Mouse (Mus musculus): ENCODE data around the gene Tmem127.
"Not testable (repeated sequence)": the region's sequence is repeated elsewhere in the genome, so short reads cannot be mapped to it uniquely, and the experiment has no call there.

Tmem127 gene

DNA sequence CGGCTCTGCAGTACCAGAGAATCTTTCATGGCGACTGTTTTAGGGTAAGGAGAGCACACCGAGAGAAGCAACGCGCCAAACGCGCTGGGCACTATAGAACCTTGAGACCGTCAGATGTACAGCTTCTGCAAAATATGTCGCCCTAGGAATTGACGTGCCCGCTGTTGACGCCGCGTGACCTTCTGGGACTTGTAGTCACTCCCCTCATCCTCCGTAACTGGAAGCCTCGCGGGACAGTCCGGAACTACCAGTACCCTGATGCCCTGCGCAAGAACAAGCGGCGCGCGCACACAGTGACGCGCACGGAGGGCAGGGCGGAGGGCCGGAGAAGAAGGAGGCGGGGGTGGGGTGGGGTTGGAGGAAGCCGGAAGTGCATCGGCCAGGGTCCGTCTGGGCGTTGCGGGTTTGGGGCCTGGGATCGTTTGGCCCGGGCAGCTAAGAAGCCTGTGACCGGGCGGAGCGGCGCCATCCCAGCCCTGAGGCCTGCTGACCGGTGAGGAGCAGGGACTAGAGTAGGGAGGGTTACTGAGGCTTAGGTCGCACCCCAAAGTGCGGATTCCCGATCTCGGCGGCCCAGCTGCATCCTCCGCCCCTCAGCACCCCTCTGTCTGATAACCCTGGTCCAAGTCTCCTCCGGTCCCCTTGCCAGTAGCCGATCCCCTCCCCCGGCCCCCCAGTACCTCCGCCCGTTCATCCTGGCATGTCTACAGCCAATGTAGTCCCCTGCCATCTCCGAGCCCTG is at the start of gene Tmem127, which contains the start of gene Ciao1:
Gene Tmem127 (plus strand): TSS at position 317 of the 742 bp plus-strand sequence.
Gene Ciao1 (minus strand): TSS at position 225 of the 742 bp plus-strand sequence.
- peak; percentile 96 for DNase-seq

DNA sequence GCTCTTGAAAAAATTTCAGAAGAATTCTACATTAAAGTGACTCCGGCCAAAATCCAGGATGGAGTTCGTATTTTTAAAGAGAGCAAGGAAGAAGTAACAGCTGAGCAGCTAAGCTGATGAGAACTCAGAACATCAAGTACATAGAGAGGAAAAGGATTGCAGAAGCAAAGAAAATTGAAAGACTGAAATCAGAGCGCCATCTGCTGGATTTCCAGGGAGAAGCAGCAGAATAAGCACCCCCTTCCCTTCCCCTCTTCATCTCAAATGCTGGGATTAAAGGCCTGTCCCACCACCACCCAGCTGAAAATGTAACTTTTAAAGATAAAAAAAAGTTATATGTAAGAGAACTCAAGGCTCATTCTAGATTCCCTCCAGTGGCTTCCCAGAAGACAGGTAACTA is 42.8 kb upstream of the Tmem127 start:
- DNase-seq: peak; percentile 76 to 78

DNA sequence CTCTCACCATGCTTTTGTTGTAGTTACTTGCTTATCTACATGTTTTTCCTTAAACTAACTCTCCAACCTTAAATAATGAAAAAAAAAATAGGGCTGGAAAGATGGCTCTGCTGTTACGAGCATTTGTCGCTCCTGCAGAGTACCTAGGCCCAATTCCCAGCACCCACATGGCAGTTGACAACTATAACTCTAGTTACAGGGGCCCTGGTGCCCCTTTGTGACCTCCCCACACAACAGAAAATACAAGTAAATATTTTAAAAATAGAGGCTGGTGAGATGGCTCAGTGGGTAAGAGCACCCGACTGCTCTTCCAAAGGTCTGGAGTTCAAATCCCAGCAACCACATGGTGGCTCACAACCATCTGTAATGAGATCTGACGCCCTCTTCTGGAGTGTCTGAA is 41.8 kb upstream of the Tmem127 start:
- DNase-seq: not testable (repeated sequence)

DNA sequence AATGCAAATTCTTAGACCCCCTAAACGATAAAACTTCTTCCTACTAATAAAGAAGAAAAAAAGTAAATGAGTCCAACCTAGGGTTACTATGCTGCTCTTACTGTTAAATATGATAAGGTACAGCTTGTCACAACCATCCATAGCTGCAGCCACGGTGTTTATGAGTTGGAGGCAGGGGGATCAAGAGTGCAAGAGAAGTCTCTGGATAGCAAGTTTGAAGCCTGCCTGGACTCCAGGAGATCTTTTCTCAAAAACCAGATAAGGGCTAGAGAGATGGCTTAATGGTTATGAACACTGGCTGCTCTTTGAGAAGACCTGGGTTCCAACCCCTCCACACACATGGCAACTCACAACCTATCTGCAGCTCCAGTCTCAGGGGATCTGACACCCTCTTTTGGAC is 40.8 kb upstream of the Tmem127 start:
- no peak for DNase-seq

DNA sequence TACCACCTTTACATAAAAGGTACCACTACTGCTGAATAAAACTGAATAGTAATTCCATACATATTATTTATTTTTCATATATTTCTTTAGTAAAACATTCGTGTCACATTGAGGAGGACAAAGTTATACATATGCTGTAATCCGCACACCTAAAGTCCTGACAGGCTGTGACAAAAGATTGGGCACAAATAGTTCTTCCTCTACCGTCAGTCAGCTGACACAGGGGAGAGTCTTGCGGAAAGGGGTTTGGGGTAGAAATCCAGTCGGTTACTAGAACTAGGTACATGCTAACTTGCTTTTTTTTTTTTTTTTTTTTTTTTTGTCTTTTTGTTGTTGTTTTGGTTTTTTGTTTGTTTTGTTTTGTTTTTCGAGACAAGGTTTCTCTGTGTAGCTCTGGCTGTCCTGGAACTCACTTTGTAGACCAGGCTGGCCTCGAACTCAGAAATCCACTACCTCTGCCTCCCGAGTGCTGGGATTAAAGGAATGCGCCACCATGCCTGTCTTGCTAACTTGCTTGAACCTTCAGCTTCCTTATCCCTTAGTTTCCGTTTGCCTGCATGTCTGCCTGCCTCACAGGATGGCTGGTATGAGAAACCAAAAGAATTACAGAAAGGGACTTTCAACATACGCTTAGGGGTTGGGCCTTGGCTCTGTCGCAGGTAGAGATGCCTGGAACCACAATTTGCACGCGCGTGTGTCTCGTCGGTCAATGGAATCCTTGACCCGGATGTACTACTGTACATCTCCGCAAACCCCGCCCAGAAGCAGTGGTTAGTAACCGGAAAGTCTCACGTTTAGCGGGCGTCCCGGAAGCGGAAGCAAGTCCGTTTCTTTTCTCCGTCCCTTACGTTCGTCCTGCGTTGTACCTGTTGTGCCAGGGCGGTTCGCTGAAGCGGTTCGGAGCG is 39.9 kb upstream of the Tmem127 start, which contains the start of the genes 1810024B03Rik and Snrnp200:
Gene 1810024B03Rik (minus strand): TSS at position 734 of the 905 bp plus-strand sequence.
Gene Snrnp200 (plus strand): TSS at position 840 of the 905 bp plus-strand sequence.
- DNase-seq: peak; percentile 94 to 96

DNA sequence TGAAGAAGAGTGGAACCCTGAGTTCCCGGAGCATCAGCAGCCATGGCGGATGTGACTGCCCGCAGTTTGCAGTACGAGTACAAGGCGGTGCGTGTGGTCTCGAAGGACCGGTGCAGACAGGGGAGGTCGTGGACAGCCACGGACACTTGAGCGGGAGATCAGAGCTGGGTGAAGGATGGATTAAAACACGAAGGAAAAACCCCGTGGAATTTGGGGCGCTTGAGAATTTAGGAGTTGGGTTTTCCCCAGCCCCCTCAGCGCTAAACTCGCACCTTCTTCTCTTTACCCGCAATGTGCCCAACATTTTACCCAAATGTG is 39.3 kb upstream of the Tmem127 start:
- DNase-seq: no peak

DNA sequence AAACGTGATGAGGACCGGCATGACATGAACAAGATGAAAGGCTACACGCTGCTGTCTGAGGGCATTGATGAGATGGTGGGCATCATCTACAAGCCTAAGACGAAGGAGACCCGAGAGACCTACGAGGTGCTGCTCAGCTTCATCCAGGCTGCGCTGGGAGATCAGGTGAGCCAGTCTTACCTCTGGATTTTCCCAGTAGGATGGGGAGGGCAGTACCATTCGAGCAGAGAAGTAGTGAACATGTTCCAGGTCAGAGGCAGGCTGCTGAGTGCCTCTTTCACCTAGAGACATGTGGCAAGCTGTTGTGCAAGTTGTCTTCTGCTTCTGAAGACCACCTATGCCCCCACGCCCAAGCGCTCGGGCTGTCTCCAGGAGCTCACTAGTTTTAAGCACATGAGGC is 37.0 kb upstream of the Tmem127 start:
- DNase-seq: no peak

DNA sequence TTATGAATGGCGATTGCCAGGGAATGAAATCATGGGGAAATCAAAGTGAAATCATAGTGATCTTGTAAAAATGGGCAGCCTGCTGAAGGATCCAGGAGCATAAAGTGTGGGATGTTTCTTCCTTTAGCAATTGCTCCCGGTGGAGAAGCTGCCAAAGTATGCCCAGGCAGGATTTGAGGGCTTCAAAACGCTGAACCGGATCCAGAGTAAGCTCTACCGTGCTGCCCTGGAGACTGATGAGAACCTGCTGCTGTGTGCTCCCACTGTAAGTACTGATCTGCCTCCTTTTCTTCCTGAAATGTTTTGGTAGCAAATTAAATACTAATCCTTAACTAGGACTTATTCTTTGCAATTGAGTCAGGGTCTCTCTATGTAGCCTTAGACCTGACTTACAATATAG is 30.0 kb upstream of the Tmem127 start:
- no peak for DNase-seq

DNA sequence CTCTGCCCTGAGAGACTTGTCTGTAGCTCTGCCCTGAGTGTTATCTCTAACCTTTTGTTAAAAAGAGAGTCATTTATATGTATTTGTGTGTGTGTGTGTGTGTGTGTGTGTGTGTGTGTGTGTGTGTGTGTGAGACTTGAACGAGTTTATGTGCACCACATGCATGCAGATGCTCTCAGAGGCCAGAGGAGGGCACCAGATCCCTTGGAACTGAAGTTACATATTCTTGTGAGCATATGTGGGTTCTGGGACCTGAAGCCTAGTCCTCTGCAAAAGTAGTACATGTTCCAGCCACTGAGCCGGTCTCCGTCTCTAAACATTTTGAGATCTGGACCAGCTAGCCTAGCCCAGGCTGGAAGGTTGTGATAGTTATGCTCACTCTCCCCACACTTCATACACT is 22.4 kb upstream of the Tmem127 start:
- no peak for DNase-seq

DNA sequence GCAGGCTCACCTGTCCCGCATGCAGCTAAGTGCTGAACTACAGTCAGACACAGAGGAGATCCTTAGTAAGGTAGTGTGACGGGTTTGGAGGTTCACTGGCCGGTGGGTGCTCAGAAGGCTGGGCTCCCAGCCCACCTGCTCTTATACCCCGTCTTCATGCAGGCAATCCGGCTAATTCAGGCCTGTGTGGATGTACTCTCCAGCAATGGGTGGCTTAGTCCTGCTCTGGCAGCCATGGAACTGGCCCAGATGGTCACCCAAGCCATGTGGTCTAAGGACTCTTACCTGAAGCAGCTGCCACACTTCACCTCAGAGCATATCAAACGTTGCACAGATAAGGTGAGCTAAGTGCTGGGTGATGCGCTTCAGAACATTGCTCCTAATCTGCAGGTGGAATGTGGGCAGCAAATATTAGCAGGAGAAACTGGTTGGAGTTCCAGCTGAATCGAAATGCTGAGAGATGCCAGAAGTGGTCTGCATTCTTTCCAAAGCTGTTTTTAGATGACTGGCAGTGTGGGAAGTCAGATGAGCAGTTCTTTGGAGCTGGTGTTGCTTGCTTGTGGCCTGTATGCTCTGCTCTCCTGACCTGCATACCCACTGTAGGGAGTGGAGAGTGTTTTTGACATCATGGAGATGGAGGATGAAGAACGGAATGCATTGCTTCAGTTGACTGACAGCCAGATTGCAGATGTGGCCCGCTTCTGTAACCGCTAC is 9.7 kb upstream of the Tmem127 start:
- no peak for DNase-seq

DNA sequence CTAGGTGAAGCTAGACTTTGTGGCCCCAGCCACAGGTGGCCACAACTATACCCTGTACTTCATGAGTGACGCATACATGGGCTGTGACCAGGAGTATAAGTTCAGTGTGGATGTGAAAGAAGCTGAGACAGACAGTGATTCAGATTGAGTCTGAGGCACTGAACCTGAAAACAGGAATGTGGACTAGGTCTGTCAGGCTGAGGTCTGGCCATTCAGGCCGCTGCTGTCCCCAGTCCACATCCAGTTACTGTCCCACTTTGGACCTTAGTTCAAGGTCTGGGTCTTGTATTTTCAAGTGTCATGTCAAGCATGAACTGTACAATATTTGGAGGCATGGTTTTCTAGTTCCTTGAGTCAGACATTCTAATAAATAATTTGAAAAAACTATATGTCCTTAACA is 7.6 kb upstream of the Tmem127 start:
- no peak for DNase-seq

DNA sequence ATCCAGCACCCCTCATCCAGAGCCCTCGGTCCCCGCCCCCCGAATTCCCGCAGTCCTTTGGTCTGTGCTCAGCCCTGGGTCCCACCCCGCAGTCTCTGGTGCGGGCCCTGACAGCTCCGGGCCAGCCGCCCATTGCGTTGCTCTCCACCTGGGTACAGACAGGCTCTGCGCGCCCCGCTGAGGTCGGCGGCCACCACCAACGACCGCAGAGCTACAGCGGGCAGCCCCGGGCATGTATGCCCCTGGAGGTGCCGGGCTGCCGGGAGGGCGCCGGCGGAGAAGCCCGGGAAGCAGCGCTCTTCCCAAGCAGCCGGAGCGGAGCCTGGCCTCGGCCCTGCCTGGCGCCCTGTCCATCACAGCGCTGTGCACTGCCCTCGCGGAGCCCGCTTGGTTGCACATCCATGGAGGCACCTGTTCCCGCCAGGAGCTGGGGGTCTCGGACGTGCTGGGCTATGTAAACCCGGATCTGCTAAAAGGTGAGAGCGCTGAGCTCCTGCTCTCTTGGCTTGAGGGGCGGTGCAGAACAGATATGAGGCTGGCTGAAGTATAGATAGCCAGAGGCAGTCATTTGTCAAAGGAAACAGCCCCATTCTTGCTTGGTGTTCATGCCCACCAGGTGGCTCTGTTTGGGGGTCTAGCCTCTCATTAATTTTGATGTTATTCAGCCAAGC is 761 bp downstream of the Tmem127 start:
- DNase-seq: peak; percentile 52 to 58

DNA sequence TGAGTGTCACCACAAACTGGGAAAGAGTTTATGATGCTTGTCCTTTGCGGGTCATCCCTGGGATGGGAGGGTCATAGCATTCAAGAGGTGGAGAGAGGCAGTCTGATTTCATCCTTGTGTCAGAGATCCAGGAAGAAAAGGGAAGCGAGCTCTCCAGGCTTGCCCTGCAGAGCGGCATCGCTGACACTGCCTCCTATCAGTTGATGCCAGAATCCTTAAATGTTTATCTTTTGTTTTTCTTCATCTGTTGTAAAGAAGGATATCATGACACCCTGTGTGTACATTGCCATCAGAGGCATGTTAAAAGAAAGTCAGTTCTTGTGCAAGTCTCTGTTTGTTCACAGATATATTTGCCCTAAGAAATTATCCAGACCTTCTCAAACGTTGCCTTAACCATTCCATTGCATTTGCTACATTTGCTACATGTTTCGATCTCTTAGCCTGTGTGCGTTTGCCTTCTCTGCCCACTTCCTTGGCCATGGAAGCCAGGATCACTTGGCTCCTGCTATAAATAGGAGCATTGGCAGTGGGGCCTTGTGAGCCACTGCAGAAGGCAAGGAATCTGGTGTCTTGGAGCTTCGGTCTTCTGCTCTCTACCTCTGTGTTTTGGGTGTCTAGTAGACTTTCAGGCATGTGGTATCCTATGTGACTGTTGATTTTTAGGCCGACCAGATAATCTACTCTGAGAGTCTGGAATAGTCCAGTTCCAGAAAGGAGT is 2.7 kb downstream of the Tmem127 start:
- no peak for DNase-seq

DNA sequence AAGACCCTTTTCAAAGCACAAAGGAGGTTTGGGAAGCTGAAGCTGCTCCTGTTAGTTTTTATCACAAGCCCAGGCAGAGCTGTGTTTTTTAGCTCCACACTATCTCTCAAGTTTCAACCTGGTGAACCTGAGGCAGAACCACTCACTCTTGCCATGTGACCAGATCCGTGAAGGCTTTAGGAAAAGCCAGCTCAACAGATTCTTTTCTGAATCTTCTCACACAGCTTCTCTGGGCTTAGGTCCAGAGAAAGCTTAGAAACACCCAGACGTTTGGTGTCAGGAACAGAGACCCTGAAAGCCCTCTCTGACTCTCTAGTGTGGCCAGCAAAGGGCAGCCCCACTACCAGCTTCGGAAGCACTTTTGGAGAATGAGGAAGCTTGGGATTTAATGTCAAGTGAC is 3.7 kb downstream of the Tmem127 start:
- DNase-seq: no peak

DNA sequence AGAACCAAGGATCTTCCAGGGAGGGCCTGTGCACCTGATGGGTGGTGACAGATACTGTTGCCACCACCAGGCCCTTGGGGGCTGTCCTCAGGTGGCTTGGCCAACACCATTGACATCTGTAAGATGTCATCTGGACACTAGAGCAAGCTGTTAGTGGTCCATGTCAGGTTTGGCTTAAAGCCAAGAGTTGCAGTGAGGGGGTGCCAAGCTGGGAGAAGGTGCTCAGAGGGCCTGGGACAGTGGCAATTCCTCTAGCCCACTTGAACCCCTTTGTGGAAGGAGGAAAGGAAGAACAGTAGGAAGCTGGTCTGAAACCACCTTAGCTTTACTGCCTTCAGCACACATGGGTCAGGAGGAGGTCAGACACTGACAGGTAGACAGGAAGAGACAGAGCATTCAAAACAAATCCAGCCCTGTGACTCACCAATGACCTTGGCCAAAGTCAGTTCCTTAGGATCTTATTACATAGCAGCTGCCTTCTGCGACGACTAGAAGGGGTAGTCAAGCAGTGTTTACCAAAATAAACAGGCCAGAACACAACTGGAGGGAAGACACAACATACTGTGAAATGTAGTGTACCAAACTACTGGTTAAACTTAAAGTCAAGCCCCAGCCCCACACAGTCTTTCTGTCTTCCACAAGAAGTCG is 4.3 kb downstream of the Tmem127 start:
- no peak for DNase-seq

DNA sequence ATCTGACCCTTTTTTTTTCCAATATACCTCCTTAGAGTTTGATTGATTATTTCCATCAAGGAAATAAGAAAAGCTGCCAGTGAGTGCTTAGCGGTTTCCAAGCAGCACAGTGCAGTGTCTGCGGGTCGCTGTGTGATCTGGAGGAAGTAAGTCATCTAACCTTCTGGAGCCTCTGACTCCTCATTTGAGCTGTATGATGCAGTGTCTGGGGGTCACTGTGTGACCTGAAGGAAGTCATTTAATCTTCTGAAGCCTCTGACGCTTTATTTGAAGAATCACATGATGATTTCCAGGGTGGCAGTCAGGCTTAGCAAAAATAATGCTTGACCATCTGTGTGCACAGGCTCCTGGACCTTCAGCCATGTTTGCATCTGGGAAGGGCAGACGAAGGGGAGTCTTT is 5.1 kb downstream of the Tmem127 start:
- no peak for DNase-seq

DNA sequence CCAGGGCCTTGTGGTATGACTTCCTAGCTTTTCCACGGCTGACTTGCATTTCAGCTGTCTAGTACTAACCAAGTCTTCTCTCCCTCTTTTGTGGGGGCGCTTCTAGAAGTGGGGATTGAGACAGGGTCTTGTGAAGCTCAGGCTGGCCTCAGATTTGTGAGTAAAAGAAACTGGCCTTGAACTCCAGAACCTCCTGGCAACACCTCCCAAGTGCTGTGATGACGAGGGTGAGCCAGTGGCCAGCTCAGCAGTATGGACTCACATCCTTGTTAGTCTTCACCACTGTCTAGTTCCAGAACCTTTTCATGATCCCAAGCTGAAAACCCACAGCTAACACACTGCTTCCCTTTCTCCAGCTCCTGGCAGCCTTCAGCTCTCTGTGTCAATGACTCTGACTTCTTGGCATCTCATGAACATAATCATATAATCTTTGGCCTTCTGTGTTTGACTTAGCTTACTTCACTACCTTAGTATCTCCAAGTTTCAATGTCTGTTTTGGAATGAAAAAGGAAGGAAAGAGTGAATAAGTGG is 7.0 kb downstream of the Tmem127 start:
- DNase-seq: no peak

DNA sequence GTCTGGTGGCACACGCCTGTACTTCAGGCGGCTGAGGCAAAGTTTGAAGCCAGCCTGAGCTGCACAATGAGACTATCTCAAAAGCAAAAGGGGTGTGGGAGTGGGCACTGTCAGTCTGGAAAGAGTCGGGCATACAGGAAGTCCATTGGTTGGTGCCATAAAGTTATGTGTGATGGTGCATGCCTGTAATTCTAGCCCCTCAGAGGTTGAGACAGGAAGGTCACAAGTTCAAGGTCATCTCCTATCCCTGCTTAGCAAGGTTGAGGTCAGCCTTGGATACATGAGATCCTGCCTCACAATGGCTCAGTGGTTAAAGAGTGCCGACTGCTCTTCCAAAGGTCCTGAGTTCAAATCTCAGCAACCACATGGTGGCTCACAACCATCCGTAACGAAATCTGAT is 7.6 kb downstream of the Tmem127 start:
- no peak for DNase-seq

DNA sequence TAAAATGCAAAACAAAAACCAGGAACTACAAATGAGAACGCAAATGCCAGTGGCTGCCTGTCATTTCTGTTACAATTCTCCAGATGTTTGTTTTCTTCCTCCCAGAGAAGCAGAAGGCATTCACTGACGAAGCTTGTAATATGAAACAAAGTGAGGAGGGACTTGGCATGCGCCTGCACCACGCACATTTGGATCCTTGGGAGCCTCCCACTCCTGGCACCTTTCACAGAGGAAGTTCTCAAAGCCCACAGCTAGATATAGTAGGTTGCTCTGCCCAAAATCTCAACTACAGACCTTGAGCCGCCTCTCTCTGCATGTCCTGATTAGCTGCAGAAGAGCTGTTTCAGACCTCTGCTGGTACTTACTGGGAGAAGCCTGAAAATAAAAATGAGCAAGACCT is 11.6 kb downstream of the Tmem127 start:
- DNase-seq: no peak

DNA sequence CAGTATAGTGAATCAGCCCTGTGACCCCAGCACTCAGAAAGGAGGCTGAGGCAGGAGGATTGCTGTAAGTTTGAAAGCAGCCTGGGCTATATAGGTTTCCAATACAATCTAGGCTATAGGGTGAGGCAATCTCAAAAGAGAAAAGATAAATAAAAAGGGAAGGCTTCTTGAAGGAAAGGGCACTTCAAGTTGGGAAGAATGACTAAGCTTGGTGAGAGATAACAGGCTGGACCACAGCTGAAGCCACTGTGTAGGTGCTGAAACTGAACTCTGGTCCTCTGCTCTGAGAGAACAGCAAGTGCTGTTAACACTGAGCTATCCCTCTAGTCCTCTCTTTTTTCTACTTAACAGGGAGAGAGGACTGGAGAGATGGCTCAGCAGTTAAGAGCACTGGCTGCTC is 14.8 kb downstream of the Tmem127 start:
- DNase-seq: no peak

DNA sequence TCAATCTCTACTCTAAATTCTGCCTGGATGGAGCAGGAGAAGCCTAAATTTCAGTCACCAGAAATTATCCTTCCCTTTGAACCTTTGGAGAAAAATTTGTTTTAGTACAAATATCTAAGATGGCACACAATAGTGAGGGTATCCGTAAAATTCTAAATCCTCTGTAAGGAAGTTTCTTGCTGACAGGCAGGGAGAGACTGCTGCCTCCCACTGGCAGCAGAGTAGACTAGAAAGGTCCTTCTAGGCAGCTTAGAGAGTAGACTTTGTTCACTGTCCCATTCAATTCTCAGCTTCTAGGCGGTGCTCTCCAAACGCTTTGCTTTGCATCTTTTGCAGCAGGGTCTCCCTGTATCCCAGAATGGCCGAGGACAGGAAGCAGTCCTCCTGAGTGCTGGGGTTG is 20.1 kb downstream of the Tmem127 start:
- no peak for DNase-seq
